Mouse (Mus musculus) brain, embryonic 14.5 days (tissue): ENCODE measurements around the gene Adh6b. TPM values are rescaled to one million over a fixed set of nuclear protein-coding genes. Genes with fewer than 3 reads are reported as not detected.

ENCODE experiments used
- DNase-seq: peaks from one replicate; pipeline ENCODE4 v3.0.0-alpha.2; 2011; ENCODE audit warnings: low read depth
- CTCF ChIP-seq: fragments of 200-500 bp; IDR thresholded peaks from 2 replicates; pipeline ENCODE4 v1.5.1; 2012; ENCODE audit warnings: inconsistent platforms, mild to moderate bottlenecking, moderate library complexity, borderline replicate concordance; ENCODE audit not compliant: insufficient read depth, insufficient read length; ENCODE audit errors: extremely low read depth
- POLR2A ChIP-seq: fragments of 200-500 bp; IDR thresholded peaks from 2 replicates; pipeline ENCODE4 v1.6.1; 2012; ENCODE audit warnings: mild to moderate bottlenecking, inconsistent platforms, borderline replicate concordance; ENCODE audit not compliant: poor library complexity, insufficient read depth, insufficient read length, severe bottlenecking; ENCODE audit errors: extremely low read depth
- polyA plus RNA-seq: library from polyadenylated mRNA; depleted of rRNA; stranded (reverse); fragments of >200 nt; gene quantifications from 2 replicates; pipeline ENCODE4 v1.2.3, GENCODE M21; 2012; rRNA removed

The Adh6b gene
- polyA plus RNA-seq, 1 experiment: 0.27 TPM

- no peak for TF ChIP-seq CTCF
- no peak for TF ChIP-seq POLR2A
- no peak for DNase-seq
Measured at GRCm38 (mm10) chr3:138373920-138374319, 32.3 kb downstream of the Adh6b start.

GRCm38 (mm10) chr3:138375148-138375547 is 33.6 kb downstream of the Adh6b start:
- no peak for TF ChIP-seq POLR2A
- TF ChIP-seq CTCF: no peak
- no peak for DNase-seq

- peak; percentile 71 for DNase-seq
- TF ChIP-seq POLR2A: no peak
- no peak for TF ChIP-seq CTCF
Measured at GRCm38 (mm10) chr3:138381133-138381532, 39.6 kb downstream of the Adh6b start.

- DNase-seq: no peak
- TF ChIP-seq POLR2A (no peak), CTCF (no peak)
Measured at GRCm38 (mm10) chr3:138387155-138387554, 45.6 kb downstream of the Adh6b start.

- TF ChIP-seq CTCF (no peak), POLR2A (no peak)
- no peak for DNase-seq
Measured at GRCm38 (mm10) chr3:138404872-138405271, 63.3 kb downstream of the Adh6b start.

- peak; percentile 71 for DNase-seq
- TF ChIP-seq POLR2A (no peak), CTCF (peak; percentile 40; the same call in 1 of the 2 replicates)
Measured at GRCm38 (mm10) chr3:138405341-138405740, 63.8 kb downstream of the Adh6b start.

GRCm38 (mm10) chr3:138405840-138406239 is 64.3 kb downstream of the Adh6b start:
- DNase-seq: no peak
- no peak for TF ChIP-seq POLR2A
- no peak for TF ChIP-seq CTCF

- no peak for DNase-seq
- no peak for TF ChIP-seq CTCF
- no peak for TF ChIP-seq POLR2A
Measured at GRCm38 (mm10) chr3:138407920-138408319, 66.3 kb downstream of the Adh6b start.

Other genes starting within 250 kb of the Adh6b start
- 6.6 and 7.3 TPM in 2 replicates for gene Trmt10a, start 198.3 kb upstream of the Adh6b start, polyA plus RNA-seq
- gene Mttp, start 196.8 kb upstream of the Adh6b start, polyA plus RNA-seq: 4.7 and 4.9 TPM in 2 replicates
- not detected in 2 replicates for gene 4930579F01Rik, start 147.9 kb upstream of the Adh6b start, polyA plus RNA-seq
- 0.49 and 0.68 TPM in 2 replicates for gene Adh7, start 124.0 kb upstream of the Adh6b start, polyA plus RNA-seq
- gene Adh1, start 80.8 kb upstream of the Adh6b start, polyA plus RNA-seq: 0.55 and 1.5 TPM in 2 replicates
- 0.03 TPM in 1 of 2 replicates, not detected in the other for gene Adh6a, start 28.5 kb upstream of the Adh6b start, polyA plus RNA-seq
- not detected in 2 replicates for gene Adh4, start 73.7 kb downstream of the Adh6b start, polyA plus RNA-seq
- 120 and 141 TPM in 2 replicates for gene Adh5, start 101.3 kb downstream of the Adh6b start, polyA plus RNA-seq
- gene Metap1, start 147.7 kb downstream of the Adh6b start, polyA plus RNA-seq: 53.3 and 54.5 TPM in 2 replicates
- gene Eif4e, start 184.4 kb downstream of the Adh6b start, polyA plus RNA-seq: 204 and 215 TPM in 2 replicates